Mouse (Mus musculus): ENCODE measurements around the gene Supt6. TPM values are rescaled to one million over a fixed set of nuclear protein-coding genes. Genes with fewer than 3 reads are reported as not detected.
A peak's percentile ranks its signal among the peaks of the same experiment; 100 is the strongest.
"Not testable (repeated sequence)": the region's sequence is repeated elsewhere in the genome, so short reads cannot be mapped to it uniquely, and the experiment has no call there.

Gene Supt6
- polyA plus RNA-seq, 1 experiment from 2014 or later: 26.1 TPM

- WGBS: 3% methylated on average over 30 of the region's 30 CpGs
- peak overlapping the region; percentile 68 for H3K9ac ChIP-seq
- H3K9me3 ChIP-seq (replicated peaks): no peaks in the 10 kb centered on the region
- H3K27ac ChIP-seq (ENCODE audit: poor library complexity, severe bottlenecking): peak overlapping the region; percentile 56
- peaks cover 28% of the 10 kb centered on the region for H3K36me3 ChIP-seq
- ATAC-seq (ENCODE audit: insufficient number of reproducible peaks, low FRiP score): peak; percentile 82
- no peaks in the 10 kb centered on the region for H3K27me3 ChIP-seq (replicated peaks)
- H3K4me1 ChIP-seq (replicated peaks): peaks cover 20% of the 10 kb centered on the region
- H3K4me2 ChIP-seq: peak overlapping the region; percentile 87
- H3K4me3 ChIP-seq: peak overlapping the region; percentile 58
Measured at GRCm38 (mm10) chr11:78194411-78195100, 51.2 kb downstream of the Supt6 start.

- H3K4me1 ChIP-seq (replicated peaks): peaks cover 23% of the 10 kb centered on the region
- no peak for ATAC-seq (ENCODE audit: insufficient number of reproducible peaks, low FRiP score)
- peak within 1 kb of the TSS; percentile 58 for H3K4me3 ChIP-seq
- H3K9me3 ChIP-seq (replicated peaks): no peaks in the 10 kb centered on the region
- 70% methylated on average over 1 of the region's 1 CpGs for WGBS
- no peaks in the 10 kb centered on the region for H3K27me3 ChIP-seq (replicated peaks)
- peak within 1 kb of the TSS; percentile 87 for H3K4me2 ChIP-seq
- no peak within 1 kb of the TSS for H3K27ac ChIP-seq (ENCODE audit: poor library complexity, severe bottlenecking)
- H3K9ac ChIP-seq: no peak within 1 kb of the TSS
- H3K36me3 ChIP-seq: peaks cover 28% of the 10 kb centered on the region
Measured at GRCm38 (mm10) chr11:78193113-78193512, 52.7 kb downstream of the Supt6 start, which contains the start of gene Proca1. Proca1 (plus strand) TSS chr11:78193392.

DNA sequence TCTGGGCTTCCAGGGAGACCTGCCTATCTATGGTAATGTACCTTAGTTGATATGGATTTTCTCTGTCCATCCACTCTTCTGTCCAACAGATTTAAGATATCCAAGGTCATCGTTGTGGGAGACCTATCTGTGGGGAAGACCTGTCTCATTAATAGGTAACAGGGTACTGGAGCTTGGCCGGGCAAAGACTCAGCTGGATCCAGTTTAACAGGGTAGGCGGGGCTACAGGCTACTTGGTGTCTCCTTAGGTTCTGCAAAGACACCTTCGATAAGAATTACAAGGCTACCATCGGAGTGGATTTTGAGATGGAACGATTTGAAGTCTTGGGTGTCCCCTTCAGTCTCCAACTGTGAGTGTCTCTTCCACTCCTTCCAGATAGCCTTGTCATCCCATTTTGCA is 55.7 kb downstream of the Supt6 start:
- WGBS: 74% methylated on average over 6 of the region's 6 CpGs
- peaks cover 28% of the 10 kb centered on the region for H3K36me3 ChIP-seq
- H3K4me3 ChIP-seq: peak overlapping the region; percentile 66
- peaks cover 19% of the 10 kb centered on the region for H3K4me1 ChIP-seq (replicated peaks)
- H3K9me3 ChIP-seq (replicated peaks): no peaks in the 10 kb centered on the region
- ATAC-seq (ENCODE audit: insufficient number of reproducible peaks, low FRiP score): no peak
- peak overlapping the region; percentile 86 for H3K4me2 ChIP-seq
- 0 out of 2 replicates have a peak overlapping the region, but pooled peaks have one; percentile 90 for H3K9ac ChIP-seq
- H3K27me3 ChIP-seq (replicated peaks): no peaks in the 10 kb centered on the region
- H3K27ac ChIP-seq (ENCODE audit: poor library complexity, severe bottlenecking): peak overlapping the region; percentile 95; the same call in 1 of the 2 replicates

- Histone ChIP-seq H3K36me3 (peaks cover 28% of the 10 kb centered on the region), H3K9me3 (replicated peaks) (no peaks in the 10 kb centered on the region), H3K9ac (peak overlapping the region; percentile 90), H3K4me3 (peak overlapping the region; percentile 66), H3K4me1 (replicated peaks) (peaks cover 15% of the 10 kb centered on the region), H3K4me2 (peak overlapping the region; percentile 86), H3K27me3 (replicated peaks) (no peaks in the 10 kb centered on the region), H3K27ac (ENCODE audit: poor library complexity, severe bottlenecking) (peak overlapping the region; percentile 95)
- ATAC-seq (ENCODE audit: insufficient number of reproducible peaks, low FRiP score): peak; percentile 73
- WGBS: under 1% methylated on average over 42 of the region's 42 CpGs
Measured at GRCm38 (mm10) chr11:78189234-78190040, 56.4 kb downstream of the Supt6 start.

DNA sequence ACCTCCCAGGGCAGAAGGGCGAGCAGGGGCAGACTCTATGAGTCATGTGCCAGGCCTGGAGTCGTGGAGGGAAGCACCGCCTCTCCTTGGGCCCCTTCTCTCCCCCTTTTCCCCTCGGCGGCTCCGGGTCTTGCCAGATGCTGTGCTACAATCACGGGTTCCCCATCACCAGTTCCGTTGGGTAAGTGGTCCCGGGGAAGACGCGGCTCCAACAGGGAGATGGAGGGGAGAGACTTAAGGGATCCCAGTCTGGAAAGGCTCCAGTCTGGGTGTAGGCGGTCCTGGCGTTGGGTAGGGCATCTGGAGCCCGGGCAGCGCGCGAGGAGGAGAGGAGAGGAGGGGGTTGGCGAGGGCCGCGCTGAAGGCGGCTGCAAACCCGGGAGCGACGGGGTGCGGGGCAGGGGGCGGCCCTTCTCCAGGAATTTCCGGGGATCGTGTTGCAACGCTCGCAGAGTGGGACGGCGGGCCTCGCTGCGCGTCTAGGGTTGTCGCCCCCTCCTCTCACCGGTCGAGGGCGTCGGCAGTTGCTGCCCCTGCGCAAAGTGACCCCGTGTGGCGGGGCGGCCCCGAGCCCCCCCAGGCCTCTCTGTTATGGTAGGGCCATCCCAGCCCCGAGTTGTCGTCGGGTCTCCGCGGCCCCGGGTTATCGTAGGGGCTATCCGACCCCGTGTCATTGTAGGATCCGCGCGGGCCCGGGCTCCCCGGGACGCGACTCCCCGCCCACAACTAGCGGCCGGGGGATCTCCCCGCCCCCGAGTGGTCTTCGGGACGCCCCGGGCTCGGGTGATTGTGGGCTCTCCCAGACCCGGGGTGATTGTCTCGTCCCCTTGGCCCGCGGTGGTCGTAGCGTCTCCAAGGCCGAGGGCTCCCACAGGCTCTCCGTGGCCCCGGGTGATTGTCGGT is 57.2 kb downstream of the Supt6 start, which contains the start of gene Rab34:
TSS of gene Rab34 (plus strand) at position 100 of the 903 bp plus-strand sequence.
- H3K9ac ChIP-seq: peak within 1 kb of the TSS; percentile 90
- H3K27me3 ChIP-seq (replicated peaks): no peaks in the 10 kb centered on the region
- no peaks in the 10 kb centered on the region for H3K9me3 ChIP-seq (replicated peaks)
- H3K36me3 ChIP-seq: peaks cover 28% of the 10 kb centered on the region
- peak; percentile 77 for ATAC-seq (ENCODE audit: insufficient number of reproducible peaks, low FRiP score)
- H3K4me3 ChIP-seq: peak within 1 kb of the TSS; percentile 66
- WGBS: 1% methylated on average over 77 of the region's 80 CpGs
- peak within 1 kb of the TSS; percentile 86 for H3K4me2 ChIP-seq
- peak within 1 kb of the TSS; percentile 95 for H3K27ac ChIP-seq (ENCODE audit: poor library complexity, severe bottlenecking)
- H3K4me1 ChIP-seq (replicated peaks): peaks cover 11% of the 10 kb centered on the region

GRCm38 (mm10) chr11:78184702-78185101 is 61.1 kb downstream of the Supt6 start:
- H3K27ac ChIP-seq (ENCODE audit: poor library complexity, severe bottlenecking); H3K9me3 ChIP-seq (replicated peaks); H3K4me3 ChIP-seq; H3K9ac ChIP-seq; H3K27me3 ChIP-seq (replicated peaks); H3K4me2 ChIP-seq; ATAC-seq (ENCODE audit: insufficient number of reproducible peaks, low FRiP score): not testable (repeated sequence)
- H3K4me1 ChIP-seq (replicated peaks): peaks cover 27% of the 10 kb centered on the region
- H3K36me3 ChIP-seq: peaks cover 26% of the 10 kb centered on the region
- WGBS: 94% methylated on average over 6 of the region's 6 CpGs

DNA sequence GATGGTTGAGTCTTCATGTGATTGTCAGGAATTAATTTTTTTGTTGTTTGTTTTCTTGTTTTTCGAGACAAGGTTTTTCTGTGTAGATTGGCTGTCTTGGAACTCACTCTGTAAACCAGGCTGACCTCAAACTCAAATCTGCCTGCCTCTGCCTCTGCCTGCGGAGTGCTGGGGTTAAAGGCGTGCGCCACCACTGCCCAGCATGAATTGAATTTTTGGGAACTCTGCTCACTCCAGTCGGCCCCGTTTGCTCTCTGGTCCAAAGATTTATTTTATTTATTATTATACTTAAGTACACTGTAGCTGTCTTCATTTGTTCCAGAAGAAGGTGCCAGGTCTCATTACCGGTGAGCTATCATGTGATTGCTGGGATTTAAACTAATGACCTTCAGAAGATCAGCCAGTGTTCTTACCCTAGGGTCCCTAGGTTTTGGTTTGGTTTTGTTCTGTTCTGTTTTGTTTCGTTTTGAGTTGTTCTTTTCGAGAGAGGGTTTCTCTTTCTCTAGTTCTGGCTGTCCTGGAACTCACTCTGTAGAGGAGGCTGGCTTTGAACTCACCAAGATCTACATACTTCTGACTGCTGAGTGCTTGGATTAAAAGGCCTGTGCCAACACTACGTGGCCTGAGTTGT is 61.8 kb downstream of the Supt6 start:
- Histone ChIP-seq H3K4me1 (replicated peaks) (peaks cover 29% of the 10 kb centered on the region), H3K27me3 (replicated peaks) (no peaks in the 10 kb centered on the region), H3K36me3 (peaks cover 30% of the 10 kb centered on the region), H3K4me3 (peak overlapping the region; percentile 95), H3K9me3 (replicated peaks) (no peaks in the 10 kb centered on the region), H3K4me2 (peak overlapping the region; percentile 67), H3K27ac (ENCODE audit: poor library complexity, severe bottlenecking) (no peak overlapping the region), H3K9ac (no peak overlapping the region)
- ATAC-seq (ENCODE audit: insufficient number of reproducible peaks, low FRiP score): no peak
- WGBS: 51% methylated on average over 10 of the region's 10 CpGs

DNA sequence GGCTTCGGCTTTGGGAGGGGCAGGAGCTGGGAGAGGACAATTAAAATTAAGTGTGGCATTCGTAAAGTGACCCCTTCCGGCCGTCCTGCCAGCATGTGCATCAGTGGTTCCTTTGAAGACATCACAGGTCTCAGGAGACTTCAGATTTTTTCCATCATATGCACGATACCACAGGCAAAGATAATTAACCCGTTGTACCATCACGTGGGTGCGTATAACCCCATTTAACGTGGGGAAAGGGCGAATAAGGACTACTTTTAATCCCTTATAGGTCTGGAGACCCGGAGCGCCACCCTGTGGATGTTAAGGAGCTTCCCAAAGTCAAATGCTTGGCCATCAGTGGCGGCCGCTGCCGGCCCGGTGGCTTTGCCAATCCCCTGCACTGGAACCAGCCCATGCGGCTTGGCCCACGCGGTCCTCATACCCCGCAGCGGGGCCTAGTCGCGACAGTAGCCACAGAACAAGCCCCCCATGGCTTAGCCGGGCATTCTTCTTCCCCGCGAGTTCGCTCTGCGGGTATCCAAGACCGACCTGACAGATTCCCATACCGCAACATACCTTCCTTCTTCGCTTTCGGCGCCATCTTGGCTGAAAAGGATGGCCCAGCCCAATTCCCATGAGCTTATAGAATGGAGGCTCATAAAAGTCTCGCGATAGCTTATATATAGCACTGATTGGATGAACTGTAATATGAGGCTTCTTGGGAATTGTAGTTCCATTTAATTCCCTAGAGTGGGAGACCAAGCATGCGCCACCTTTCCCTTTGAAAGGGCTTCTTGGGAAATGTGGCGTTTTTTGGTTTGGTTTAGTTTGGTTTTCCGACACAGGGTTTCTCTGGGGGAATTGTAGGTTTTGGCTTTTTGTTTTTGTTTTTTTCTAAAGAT is 62.6 kb downstream of the Supt6 start, which contains the start of gene Rpl23a:
TSS of gene Rpl23a (minus strand) at position 624 of the 884 bp plus-strand sequence.
- peaks cover 30% of the 10 kb centered on the region for H3K36me3 ChIP-seq
- peak within 1 kb of the TSS; percentile 97 for H3K9ac ChIP-seq
- H3K27me3 ChIP-seq (replicated peaks): no peaks in the 10 kb centered on the region
- H3K27ac ChIP-seq (ENCODE audit: poor library complexity, severe bottlenecking): peak within 1 kb of the TSS; percentile 91
- under 1% methylated on average over 38 of the region's 38 CpGs for whole genome bisulfite sequencing
- ATAC-seq (ENCODE audit: insufficient number of reproducible peaks, low FRiP score): peak; percentile 87
- peak within 1 kb of the TSS; percentile 67 for H3K4me2 ChIP-seq
- H3K4me3 ChIP-seq: peak within 1 kb of the TSS; percentile 95
- H3K4me1 ChIP-seq (replicated peaks): peaks cover 30% of the 10 kb centered on the region
- no peaks in the 10 kb centered on the region for H3K9me3 ChIP-seq (replicated peaks)

GRCm38 (mm10) chr11:78182450-78182849 is 63.3 kb downstream of the Supt6 start:
- Histone ChIP-seq H3K9ac (peak overlapping the region; percentile 97), H3K27ac (ENCODE audit: poor library complexity, severe bottlenecking) (peak overlapping the region; percentile 91), H3K36me3 (peaks cover 30% of the 10 kb centered on the region), H3K4me1 (replicated peaks) (peaks cover 30% of the 10 kb centered on the region), H3K27me3 (replicated peaks) (no peaks in the 10 kb centered on the region), H3K9me3 (replicated peaks) (no peaks in the 10 kb centered on the region), H3K4me2 (peak overlapping the region; percentile 67), H3K4me3 (peak overlapping the region; percentile 95)
- WGBS: 4% methylated on average over 7 of the region's 7 CpGs
- no peak for ATAC-seq (ENCODE audit: insufficient number of reproducible peaks, low FRiP score)
